Mouse (Mus musculus) MEL (cell line): ENCODE measurements around the gene Ralb.

ENCODE experiments used
- CTCF ChIP-seq, 3 experiments: IDR thresholded peaks in 2 of 3; conservative IDR thresholded peaks in 1 of 3; 2 replicates each; pipeline ENCODE4 v1.5.1; 2011 to 2012; ENCODE audit warnings: low read length in 3 of 3, low read depth in 2 of 3, mild to moderate bottlenecking in 2 of 3, improper control_type of control experiment in 1 of 3, inconsistent platforms in 1 of 3, mixed read lengths in 1 of 3, moderate library complexity in 1 of 3; ENCODE audit not compliant: control insufficient read depth in 1 of 3, insufficient read depth in 1 of 3, poor library complexity in 1 of 3, severe bottlenecking in 1 of 3
- HCFC1 ChIP-seq: IDR thresholded peaks from 2 replicates; pipeline ENCODE4 v1.6.1; 2012; ENCODE audit warnings: low read depth, mild to moderate bottlenecking, inconsistent platforms, low read length, improper control_type of control experiment, moderate library complexity
- MAFK ChIP-seq: IDR thresholded peaks from 2 replicates; pipeline ENCODE4 v1.6.1; 2011; ENCODE audit warnings: low read depth, mild to moderate bottlenecking, low read length, improper control_type of control experiment, borderline replicate concordance
- MAZ ChIP-seq: IDR thresholded peaks from 2 replicates; pipeline ENCODE4 v1.6.1; 2012; ENCODE audit warnings: low read depth, mild to moderate bottlenecking, inconsistent platforms, low read length, improper control_type of control experiment
- NRF1 ChIP-seq: IDR thresholded peaks from 2 replicates; pipeline ENCODE4 v1.6.1; 2014; ENCODE audit warnings: low read depth, mild to moderate bottlenecking, inconsistent platforms, low read length, improper control_type of control experiment, moderate library complexity; ENCODE audit not compliant: poor library complexity, insufficient read depth, severe bottlenecking
- POLR2A ChIP-seq, 2 experiments: IDR thresholded peaks; 2 replicates each; pipeline ENCODE4 v1.6.1; 2011 to 2012; ENCODE audit warnings: low read length in 2 of 2, mild to moderate bottlenecking in 2 of 2, control low read depth in 1 of 2, improper control_type of control experiment in 1 of 2, low read depth in 1 of 2, moderate library complexity in 1 of 2; ENCODE audit not compliant: control insufficient read depth in 1 of 2, insufficient read depth in 1 of 2, poor library complexity in 1 of 2
- POLR2AphosphoS2 ChIP-seq: IDR thresholded peaks from 2 replicates; pipeline ENCODE4 v1.6.1; 2011; ENCODE audit warnings: low read length, improper control_type of control experiment
- TBP ChIP-seq: IDR thresholded peaks from 2 replicates; pipeline ENCODE4 v1.8.0; 2011; ENCODE audit warnings: low read depth, low read length, improper control_type of control experiment
- TCF12 ChIP-seq: IDR thresholded peaks from 2 replicates; pipeline ENCODE4 v1.6.1; 2014; ENCODE audit warnings: low read depth, mild to moderate bottlenecking, inconsistent platforms, low read length, improper control_type of control experiment, moderate library complexity
- USF1 ChIP-seq: IDR thresholded peaks from 2 replicates; pipeline ENCODE4 v1.6.1; 2014; ENCODE audit warnings: low read depth, mild to moderate bottlenecking, inconsistent platforms, low read length, improper control_type of control experiment, moderate library complexity
- ZMIZ1 ChIP-seq: IDR thresholded peaks from 2 replicates; pipeline ENCODE4 v1.6.1; 2012; ENCODE audit warnings: low read depth, mild to moderate bottlenecking, inconsistent platforms, low read length, improper control_type of control experiment, moderate library complexity

DNA sequence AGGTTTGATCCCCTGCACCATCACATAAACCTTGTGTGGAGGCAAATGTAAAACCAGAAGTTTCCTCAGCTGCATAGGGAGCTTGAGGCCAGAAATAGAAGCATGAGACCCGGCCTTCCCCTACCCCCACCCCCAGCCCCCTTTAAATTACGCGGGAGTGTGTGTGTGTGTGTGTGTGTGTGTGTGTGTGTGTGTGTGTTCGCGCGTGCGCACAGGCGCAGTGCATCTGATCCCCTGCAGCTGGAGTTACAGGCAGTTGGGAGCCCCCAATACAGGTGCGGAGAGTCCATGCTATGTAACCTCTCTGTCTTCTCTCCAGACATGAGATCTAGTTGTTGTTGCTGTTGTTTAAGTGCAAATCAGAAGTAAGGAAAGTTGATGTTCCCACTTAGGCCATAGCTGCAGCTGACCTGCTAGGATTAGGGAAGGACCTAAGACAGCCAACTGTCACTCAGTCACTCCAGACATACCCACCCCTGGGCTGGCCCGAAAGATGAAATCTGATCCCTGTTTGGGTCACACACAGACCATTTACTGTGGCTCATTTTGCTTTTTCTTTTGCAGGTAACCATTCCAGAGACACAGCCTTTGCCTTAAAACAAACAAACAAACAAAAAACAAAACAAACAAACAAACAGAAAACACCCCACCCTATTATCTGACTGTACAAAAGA lies 16.5 kb downstream of the Ralb start:
- no peak for TF ChIP-seq MAZ
- TF ChIP-seq POLR2A (IDR thresholded peaks at IDR 0.05; ENCODE audit: control insufficient read depth in 1 of 2, insufficient read depth in 1 of 2, low read depth in 1 of 2, low read length in 2 of 2, poor library complexity in 1 of 2): no peak
- no peak for TF ChIP-seq CTCF (IDR thresholded peaks at IDR 0.05 in 2 of 3, conservative IDR thresholded peaks at IDR 0.05 in 1 of 3; ENCODE audit: control insufficient read depth in 1 of 3, insufficient read depth in 1 of 3, low read depth in 2 of 3, low read length in 3 of 3, poor library complexity in 1 of 3, severe bottlenecking in 1 of 3)
- no peak for TF ChIP-seq TBP
- no peak for TF ChIP-seq POLR2AphosphoS2
- no peak for TF ChIP-seq USF1
- TF ChIP-seq TCF12: no peak
- TF ChIP-seq ZMIZ1: no peak
- no peak for TF ChIP-seq NRF1
- no peak for TF ChIP-seq HCFC1
- no peak for TF ChIP-seq MAFK
